Mouse (Mus musculus) ovary, postnatal 10 days (tissue): ENCODE measurements around the gene C7.
A peak's percentile ranks its signal among the peaks of the same experiment; 100 is the strongest.
"Not testable (repeated sequence)": the region's sequence is repeated elsewhere in the genome, so short reads cannot be mapped to it uniquely, and the experiment has no call there.

Source experiments
- DNase-seq: peaks from one replicate; pipeline ENCODE4 v3.0.0; 2022; ENCODE audit warnings: low spot score

Gene C7

DNA sequence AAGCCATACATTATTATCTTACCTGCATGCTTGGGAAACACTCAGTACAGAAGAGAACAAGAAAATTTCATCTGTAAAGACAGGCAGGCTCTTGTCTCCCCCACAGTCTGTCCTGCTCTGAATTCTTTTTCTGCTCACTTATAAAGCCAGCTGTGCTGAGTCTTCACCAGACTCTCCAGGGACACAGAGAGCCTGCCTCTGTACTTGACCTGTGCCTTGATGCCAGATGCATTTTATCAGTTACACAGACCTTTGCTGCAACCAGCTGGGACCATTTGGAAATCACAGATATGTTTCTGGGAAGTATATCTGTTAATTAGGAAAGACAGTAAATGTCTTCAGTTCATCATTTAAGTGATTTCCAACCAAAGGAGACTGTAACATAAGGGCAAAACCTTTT lies at the start of gene C7:
Gene C7 (minus strand): TSS at position 106 of the 400 bp plus-strand sequence.
- no peak for DNase-seq

DNA sequence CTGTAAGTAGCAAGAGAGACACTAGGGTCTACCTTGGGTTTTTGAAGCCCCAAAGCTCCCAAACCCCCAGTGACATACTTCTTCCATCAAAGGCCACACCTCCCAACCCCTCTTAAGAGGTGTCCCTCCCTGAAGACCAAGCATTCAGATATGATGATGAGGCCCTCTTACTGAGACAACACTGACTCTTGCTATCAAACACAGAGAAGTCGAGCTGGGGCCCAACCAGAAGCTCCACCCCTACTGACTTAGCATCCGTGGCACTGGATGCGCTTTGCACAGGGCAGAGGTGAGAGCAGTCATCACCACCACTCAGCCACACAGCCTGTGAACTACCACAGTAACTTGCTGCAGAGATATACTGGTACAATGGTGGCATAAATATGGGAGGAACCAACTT lies 49.1 kb upstream of the C7 start:
- no peak for DNase-seq

DNA sequence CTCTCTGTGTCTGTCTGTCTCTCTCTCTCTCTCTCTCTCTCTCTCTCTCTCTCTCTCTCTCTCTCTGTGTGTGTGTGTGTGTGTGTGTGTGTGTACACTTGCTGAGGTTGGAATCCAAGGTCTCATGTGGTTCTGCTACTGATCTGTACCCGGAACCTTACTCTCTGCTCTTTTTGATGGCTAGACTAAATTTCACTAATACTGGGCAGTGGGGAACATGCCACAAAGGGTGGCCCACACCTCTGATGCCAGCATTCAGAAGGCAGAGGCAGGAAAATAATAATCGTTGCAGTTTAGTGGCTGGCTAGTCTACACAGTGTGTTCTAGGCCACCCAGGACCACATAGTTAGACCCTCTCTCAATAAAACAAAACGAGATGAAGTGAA lies 45.1 kb upstream of the C7 start:
- DNase-seq: no peak

DNA sequence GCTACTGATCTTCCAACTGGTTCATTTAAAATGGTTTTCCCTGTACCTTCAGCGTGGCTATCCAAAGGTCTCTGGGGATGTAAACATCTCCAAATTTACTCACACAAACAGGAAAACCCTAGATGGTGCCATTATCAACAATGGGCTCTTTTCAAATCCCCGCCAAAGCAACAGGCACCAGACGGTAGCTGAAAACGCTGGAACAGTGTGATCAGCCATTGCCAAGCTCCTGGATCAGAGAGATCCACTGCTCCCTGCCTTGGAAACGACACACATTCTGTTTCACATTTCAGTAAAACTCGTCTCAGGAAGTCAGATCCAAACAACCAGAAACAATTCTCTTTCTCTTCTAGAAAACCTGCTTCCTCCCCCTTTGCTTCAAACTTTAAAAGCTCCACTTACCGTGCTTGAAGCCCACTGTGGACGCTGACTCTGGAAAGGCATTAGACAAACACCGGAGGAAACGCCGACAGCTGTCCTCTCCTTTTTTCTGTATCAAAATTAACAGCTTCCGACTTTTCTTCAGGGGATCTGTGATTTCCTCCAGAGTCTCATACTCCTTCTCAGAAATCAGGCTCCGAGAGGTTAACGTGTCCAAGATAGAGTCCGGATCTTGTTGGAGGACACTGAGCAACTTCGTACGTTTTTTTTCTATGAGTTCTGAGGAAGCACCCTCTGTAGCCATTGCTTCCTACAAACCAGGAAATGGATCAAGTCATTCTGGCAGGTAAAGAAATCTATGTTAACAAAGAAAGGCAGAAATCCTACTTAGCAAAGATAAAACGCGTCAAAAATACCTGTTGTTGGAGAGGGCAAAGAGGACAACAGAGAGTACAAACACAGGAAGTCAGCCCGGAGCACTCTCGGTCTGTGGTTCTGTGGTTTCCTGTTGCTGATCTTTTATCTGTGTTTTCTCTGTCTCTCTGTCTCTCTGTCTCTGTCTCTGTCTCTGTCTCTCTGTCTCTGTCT lies 44.4 kb upstream of the C7 start, which contains the start of gene Card6:
Gene Card6 (minus strand): TSS at position 854 of the 969 bp plus-strand sequence.
- DNase-seq: peak; percentile 8

DNA sequence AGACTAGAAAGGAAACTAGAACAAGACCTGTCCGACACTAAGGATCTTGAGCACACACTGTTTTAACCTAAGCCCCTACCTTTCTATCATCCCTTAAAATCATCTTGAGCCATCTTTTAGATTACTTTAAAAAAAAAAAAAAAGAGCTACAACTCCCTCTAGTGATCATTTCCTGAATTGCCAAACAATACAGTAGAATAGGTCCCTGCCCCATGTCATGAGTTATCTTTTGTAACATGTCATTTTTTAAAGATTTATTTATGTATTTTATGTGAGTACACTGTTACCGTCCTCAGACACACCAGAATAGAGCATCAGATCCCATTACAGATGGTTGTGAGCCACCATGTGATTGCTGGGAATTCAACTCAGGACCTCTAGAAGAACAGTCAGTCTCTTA lies 42.8 kb upstream of the C7 start:
- DNase-seq: no peak

DNA sequence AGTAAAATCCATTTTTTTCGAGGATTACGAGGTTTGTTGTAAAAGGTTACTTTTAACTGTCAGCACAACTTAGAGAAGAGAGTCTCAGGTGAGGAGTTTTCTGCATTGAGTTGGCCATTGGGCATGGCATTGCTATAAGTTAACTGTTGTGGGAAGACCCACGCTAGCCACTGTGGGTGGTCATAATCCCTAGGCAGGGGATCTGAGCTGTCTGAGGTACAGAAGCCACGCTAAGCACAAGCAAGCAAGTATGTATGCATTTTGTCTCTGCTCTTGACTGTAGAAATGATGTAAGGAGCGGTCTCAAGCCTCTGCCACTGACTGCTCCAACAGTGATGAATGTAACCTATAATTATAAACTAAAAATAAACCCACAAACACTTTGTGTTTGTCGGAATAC lies 42.4 kb upstream of the C7 start:
- no peak for DNase-seq

DNA sequence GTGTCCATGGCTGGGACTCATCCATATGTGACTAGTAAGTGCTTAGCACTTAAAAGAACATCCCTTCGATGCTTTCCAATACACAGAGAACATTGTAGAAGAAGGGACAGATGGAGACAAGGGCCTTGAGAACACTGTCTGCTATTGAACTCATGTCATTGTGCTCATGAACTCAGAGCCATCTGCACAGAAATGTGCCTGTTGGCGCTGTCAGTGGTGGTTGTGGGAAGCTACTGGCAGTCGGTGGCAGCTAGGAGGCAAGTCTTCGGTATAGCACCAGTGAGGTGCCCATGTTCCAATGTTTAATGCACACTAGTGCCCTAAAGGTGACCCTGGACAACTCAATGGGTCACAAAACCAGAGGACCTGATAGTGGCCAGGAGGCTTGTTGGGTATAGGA lies 38.8 kb upstream of the C7 start:
- DNase-seq: no peak

DNA sequence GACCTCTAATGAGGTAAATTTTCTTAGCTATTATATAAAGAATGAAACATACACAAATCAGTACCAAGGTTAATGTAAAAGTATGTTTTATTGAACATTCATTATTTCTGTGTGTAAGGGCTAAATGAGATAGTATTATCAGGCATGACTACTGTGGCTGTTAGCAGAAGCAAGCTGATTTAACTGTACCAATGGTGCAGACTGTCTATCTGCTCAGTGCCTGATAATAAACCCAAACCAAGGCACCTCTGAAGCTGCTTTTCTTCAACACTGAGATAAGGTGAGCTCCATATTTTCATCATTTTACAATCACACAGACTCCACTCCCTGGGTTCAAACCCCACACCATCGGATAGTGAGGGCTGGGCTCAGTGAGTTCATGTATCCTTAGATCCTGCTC lies 33.8 kb upstream of the C7 start:
- DNase-seq: no peak

DNA sequence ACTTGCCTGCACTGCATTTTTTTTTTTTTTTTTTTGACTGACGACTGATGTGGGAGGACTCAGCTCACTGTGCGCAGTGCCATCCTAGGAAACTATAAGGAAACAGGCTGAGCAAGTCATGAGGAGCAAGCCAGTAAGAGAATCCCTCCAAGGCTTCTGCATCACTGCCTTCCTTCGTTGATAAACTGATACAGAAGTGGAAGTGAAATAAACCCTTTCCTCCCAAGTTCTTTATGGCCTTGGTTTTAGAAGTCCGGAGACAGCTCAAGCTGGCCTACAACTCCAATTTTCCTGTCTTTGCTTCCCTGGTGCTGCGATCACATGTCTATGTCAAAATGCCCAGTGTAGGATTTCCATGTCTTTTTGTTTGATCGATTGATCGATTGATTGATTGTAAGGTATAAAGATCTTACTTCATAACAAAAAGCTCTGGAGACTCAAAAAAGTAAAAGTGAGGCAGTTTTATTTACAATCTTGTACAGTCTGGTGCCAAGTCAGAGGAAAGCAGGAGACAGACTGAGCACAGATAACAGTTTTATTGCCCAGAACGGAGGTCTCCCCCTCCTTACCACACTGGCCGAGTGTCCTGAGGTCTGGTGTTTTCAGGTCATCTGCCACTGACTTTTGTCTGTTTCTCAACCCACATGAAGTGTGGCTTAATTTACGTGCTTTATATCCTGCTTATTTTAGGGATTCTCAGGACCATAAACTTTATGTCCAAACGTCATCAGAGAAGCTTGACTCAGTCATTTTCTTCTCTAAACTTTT lies 32.2 kb upstream of the C7 start:
- no peak for DNase-seq

DNA sequence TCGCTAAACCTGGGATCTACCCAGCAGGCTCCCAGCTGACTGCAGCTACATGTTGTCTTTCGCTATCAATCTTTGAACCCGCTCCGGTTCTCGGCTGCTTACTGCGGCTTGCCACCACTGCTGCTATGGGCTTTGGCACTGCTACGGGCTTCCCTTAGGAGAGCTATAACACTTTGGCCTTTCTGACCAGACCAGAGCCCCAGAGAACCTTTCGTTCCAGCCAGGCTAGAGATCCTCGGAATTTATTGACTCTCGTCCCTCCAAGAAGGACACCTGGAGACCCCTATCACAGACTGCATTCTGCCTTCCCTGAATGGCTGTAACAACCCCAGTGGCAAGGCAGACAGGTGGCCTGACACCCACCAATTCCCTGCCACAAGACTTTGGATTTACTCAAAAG lies 26.6 kb upstream of the C7 start:
- DNase-seq: no peak

DNA sequence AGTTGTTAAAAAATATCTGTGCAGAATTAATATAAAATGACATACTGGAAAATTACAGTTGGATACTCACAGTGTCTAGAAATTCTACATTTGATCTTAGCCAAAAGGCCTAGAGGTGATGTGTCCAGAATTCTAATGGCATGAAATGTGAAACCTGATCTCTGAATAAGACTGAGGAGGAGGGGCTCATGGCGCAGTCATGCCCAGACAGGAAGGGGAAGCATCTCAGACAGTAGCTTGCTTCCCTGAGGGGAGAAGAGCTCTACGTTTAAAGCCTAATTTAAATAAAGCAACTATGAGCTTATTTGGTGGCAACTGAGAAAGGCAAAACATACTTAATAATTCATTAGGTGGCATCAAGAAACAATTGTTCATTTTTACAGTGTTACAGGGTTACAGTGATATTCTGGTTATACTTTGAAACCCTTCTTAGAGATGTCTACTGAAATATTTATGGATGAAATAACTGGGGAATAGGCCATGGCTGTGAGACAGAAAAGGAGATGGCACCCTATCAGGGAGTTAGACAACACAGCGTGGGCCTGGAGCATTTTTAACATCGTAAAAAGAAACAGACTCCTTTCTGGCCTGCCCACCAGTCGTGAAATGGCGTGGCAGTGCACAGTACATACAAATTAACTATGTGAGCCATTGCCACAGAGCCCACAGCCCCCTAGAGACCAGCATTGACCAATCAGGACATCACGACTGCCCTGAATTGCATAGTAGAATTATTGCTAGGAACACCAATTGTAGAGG lies 25.5 kb upstream of the C7 start:
- DNase-seq: no peak

DNA sequence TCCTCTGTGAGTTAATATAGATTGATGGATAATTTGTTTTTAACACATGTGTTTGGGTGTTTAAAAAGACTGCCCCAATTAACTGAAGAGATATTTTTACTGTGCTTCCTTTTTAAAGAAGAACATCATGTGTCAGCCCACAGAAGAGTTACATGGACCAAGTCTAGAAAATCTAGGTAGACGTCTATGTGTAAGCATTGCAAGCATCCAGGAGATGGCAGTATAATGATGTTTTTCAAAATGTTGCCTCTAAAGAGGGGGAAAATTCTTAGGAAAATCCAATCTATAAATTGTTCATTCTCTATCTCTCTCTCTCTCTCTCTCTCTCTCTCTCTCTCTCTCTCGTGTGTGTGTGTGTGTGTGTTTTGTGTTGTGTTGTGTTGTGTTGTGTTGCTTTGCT lies 22.6 kb upstream of the C7 start:
- no peak for DNase-seq

DNA sequence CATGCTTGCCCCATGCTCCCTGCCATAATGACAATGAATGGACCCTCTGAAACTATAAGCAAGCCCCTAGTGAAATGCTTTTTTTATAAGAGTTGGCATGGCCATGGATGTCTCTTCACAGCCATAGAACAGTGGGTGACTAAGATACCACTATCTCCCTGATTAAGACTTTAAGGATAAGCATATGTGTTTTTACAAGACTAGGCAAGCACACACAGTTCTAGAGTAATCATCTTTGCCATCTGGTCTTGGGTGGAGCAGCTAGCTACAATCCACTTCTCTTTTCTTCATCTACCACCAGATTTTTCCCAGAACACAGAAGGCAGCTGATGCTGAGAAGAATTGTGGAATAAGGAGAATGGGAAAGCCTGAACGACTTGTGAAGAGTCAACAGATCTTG lies 17.7 kb upstream of the C7 start:
- no peak for DNase-seq

DNA sequence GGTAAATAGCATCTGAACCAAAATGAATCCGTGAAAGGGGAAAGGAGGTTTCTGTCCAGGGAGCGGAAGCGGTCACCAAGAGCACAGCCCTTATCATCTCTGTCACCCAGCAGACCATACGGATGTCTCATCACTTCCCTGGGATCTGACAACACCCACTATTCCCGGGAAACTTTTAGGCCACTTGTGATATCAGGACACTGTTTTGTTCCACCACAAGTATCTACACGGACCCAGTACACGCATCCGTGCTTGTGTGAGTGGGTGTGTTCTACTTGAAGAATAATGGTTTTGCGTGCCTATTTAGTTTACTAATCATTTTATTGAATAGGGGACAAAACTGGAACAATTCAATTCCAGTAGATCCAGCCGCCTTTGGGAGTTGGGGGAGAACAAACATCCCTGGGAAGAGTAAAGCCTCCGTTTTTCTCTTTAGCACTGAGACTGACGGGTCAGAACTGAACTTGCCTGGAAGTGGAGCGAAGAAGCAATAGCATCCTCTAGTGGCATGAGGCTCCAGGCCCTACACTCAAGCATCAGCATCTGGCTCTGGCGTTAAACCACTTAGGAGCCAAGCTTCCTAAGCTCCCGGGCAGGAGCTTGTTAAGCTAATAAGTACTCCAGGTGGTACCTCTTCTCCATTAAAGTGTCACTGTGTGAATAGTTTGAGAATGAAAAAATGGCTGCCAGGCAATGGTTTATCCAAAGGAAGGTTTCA lies 5.4 kb upstream of the C7 start:
- no peak for DNase-seq

DNA sequence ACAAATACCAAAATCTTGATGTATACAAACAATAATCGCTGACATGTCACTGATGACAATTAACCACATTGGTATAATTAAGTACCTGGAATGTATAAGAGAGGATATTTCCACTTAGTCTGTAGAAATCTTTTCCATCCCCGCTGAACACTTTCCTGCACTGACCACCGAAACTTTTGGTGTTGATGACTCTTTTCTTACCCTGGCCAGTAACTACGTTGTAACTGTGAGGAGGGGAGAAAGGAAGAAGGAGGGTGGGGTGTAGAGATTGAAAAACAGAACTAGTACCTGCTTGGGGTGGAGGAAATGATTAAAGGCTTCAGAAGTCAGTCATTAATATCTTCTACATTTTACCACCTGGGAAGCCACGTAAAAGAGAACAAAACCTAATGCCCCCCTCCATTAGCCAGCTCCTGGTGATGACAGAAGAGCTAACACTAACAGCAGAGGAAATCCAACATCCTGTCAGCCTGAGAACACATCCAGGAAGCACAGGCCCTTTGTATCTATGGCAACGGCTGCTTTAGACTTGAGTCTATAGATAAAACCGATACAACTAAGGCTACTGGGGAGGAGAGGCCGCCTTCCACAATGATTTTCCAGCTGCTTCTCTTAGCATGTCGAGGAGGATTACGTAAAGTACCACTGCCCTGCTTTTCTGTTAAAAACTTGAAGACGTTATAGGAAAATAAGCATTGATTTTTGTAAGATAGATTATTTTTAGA lies 17.8 kb downstream of the C7 start:
- no peak for DNase-seq

DNA sequence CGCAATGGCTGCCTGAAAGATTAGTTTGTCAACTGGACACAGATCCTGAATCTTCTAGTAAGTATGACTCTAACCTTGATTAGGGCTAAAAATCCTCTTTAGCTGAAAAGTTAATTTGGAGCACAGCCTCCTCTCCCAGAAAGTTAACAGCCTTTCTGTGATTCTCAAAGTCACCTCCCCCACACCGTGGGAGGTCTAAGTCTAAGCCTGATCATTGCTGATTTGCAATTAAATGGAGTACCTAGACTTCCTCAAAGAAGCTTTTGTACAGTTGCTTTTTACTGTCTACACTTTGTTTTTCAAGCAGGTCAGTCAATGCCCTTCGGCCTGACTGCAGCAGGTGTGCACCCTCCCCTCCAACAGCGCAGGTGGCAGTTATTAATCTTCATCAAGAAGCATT lies 34.3 kb downstream of the C7 start:
- no peak for DNase-seq

DNA sequence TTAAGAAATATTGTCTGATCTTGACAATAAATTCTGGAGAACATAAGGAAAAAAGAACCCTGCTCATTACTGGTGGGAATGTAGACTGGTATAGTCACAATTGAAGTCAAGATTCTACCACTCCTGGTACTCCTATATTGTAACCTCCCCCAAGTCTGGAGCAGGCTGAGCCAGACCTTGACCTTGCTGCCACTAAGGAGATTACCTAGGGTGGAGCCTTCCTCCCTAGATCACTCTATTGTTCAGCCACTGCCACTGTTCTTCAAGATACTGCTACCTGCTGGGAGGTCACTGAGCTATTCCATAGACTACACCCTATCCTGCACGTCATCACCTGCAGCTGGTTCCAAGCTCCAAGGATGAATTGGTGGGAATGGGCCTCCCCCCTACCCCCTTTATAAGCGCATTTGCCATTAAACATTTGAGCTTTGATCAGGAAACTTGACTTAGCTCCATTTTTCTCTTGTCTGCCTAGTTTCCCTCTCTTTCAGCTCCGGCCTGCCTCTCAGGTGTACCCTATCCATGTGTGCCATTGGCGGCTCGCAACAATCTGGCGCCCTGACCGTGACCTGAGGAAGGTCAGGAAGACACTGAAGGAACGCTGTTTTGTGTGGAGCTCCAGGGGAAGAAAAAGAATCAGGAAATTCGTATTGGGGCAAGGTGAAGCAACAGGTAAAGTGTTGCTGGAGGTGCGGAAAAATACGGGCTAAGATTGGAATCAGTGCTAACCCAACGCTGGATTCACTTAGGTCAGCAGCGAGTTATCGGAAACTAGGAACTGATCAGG lies 39.9 kb downstream of the C7 start:
- not testable (repeated sequence) for DNase-seq

DNA sequence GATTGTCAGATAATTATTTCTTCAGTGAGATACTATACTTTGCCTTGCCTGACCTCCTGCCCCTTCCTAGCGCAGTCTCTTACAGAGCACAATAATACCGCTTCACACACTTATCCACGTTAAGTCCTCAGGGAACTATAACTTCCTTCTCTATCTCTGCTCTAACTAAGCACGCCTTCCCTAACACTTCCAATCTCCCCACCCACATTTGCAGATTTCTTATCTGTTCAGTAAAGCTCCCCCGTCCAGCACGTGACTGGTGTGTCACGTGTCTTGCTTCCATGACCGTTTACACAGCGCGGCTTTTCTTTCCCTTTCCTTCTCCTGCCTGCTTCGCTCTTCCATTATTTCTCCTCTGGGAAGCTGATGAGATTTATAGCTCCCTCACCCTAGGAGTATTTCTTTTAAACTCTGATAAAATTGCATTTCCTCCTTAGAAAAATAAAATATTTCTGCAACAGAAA lies 53.9 kb downstream of the C7 start:
- no peak for DNase-seq

DNA sequence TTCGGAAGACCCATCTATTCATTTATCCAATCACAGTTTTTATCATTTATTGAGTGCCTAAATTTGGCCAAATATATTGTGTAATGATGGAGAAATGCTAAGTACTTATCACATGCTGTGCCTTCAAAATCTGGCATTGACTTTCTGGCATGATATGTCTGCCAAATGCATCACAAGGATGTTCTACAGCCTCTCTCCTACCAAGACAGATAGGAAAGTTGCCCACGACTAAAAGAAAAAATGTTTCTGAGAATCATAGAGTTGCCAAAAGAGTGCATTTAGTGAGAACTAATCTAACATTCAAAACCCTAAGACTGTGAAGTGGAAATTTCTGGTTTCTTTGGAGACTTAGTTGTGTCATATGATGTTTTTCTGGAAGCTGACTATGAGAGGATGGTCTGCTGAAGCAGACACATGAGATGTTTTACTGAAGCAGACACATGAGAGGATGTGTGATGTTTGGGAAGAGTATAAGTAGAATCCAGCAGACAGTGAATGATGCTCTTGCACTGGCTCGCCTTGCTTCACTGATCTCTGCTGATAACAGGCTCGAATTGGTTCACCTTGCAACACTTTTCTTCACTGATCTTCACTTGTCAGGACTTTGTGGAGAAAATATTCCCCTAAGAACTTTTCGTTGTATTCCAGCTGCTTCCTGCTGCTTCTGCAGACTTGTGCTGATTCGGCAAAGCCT lies 59.9 kb downstream of the C7 start:
- DNase-seq: no peak

DNA sequence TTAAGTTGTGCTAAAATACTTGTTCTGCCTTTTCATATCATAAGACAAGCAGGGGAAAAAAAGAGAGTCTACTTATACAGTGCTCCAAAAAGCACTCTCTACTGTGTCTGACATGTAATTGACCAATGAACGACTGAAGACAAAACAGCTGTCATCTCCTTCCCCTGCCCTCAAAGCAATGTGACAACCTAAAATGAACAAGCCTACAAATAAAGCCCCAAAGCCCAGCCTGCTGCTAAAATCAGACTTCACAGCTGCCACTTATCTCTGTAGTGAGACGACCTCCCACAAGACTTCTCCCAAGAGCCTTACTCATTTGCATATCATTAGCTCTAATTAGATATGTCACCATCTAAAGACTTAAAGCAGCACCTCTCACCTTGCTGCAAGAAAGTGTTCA lies 60.6 kb downstream of the C7 start:
- no peak for DNase-seq
